Mouse (Mus musculus) right cerebral cortex, adult 18-20 months (tissue): ENCODE measurements around the gene Ppp1cc.

ENCODE experiments used
- DNase-seq: peaks from one replicate; pipeline ENCODE4 v3.0.0; 2022; ENCODE audit warnings: mixed read lengths

The Ppp1cc gene

GRCm38 (mm10) chr5:122157827-122158381 is at the start of gene Ppp1cc:
Gene Ppp1cc, plus strand, starts transcription at chr5:122158278.
- DNase-seq = peak; percentile 93

- DNase-seq = no peak
Measured at GRCm38 (mm10) chr5:122109325-122110060, 48.6 kb upstream of the Ppp1cc start.

- no peak for DNase-seq
Measured at GRCm38 (mm10) chr5:122110625-122111024, 47.5 kb upstream of the Ppp1cc start.

GRCm38 (mm10) chr5:122111091-122111932 is 46.8 kb upstream of the Ppp1cc start:
- no peak for DNase-seq

GRCm38 (mm10) chr5:122111933-122112248 is 46.2 kb upstream of the Ppp1cc start:
- DNase-seq = no peak

GRCm38 (mm10) chr5:122113450-122113849 is 44.6 kb upstream of the Ppp1cc start:
- DNase-seq = no peak

- DNase-seq = peak; percentile 42
Measured at GRCm38 (mm10) chr5:122114176-122114575, 43.9 kb upstream of the Ppp1cc start.

- no peak for DNase-seq
Measured at GRCm38 (mm10) chr5:122115266-122115763, 42.8 kb upstream of the Ppp1cc start.

- no peak for DNase-seq
Measured at GRCm38 (mm10) chr5:122116243-122116642, 41.8 kb upstream of the Ppp1cc start.

- DNase-seq = no peak
Measured at GRCm38 (mm10) chr5:122125211-122125760, 32.8 kb upstream of the Ppp1cc start.

- DNase-seq = peak; percentile 73
Measured at GRCm38 (mm10) chr5:122129068-122129655, 28.9 kb upstream of the Ppp1cc start.

- DNase-seq = peak; percentile 17
Measured at GRCm38 (mm10) chr5:122130341-122130998, 27.6 kb upstream of the Ppp1cc start.

GRCm38 (mm10) chr5:122131076-122132051 is 26.7 kb upstream of the Ppp1cc start:
- DNase-seq = peak; percentile 90

- no peak for DNase-seq
Measured at GRCm38 (mm10) chr5:122132167-122133049, 25.7 kb upstream of the Ppp1cc start.

- no peak for DNase-seq
Measured at GRCm38 (mm10) chr5:122133050-122133389, 25.1 kb upstream of the Ppp1cc start.

GRCm38 (mm10) chr5:122134395-122135289 is 23.4 kb upstream of the Ppp1cc start:
- no peak for DNase-seq

GRCm38 (mm10) chr5:122135290-122135882 is 22.7 kb upstream of the Ppp1cc start:
- DNase-seq = no peak
